Mouse (Mus musculus): ENCODE results near the gene Lhpp.

GRCm38 (mm10) chr7:132654412-132654811 is 44.0 kb downstream of the Lhpp start:
- no peak for TF ChIP-seq EP300 (optimal IDR thresholded peaks at IDR 0.05)
- no peak for TF ChIP-seq CTCF (IDR thresholded peaks at IDR 0.05; ENCODE audit: low read depth)
